Comparison of ENCODE assay signal across 19 mouse cellular contexts in genomic region chr11:99211964-99212363, GRCm38 (mm10). TPM values are rescaled to one million over a fixed set of nuclear protein-coding genes. Genes with fewer than 3 reads are reported as not detected.
"Had no signal": no experiment of that assay in that cellular context is flagged by ENCODE, and none has a peak within 500 bp of the region (broad histone marks: within the 10 kb centered on the region; RNA-seq: fewer than 3 reads in every experiment).

No protein-coding gene starts in this region.

- DNase-seq: lung, adult 2 months; lung, postnatal 14 days; lung, postnatal 36 days; midbrain, embryonic 14.5 days; right cerebral cortex, postnatal 14 days; thymus, adult 2 months; thymus, postnatal 25 days; thymus, postnatal 4 days had no signal

- ATAC-seq: lung, postnatal 0 days had no signal

- H3K9me3 ChIP-seq: lung, embryonic 15.5 days; megakaryocyte, embryonic 14.5 days; midbrain, embryonic 12.5 days; neural tube, embryonic 12.5 days; stomach, embryonic 15.5 days had no signal

- H3K9ac ChIP-seq: lung, embryonic 15.5 days; midbrain, embryonic 12.5 days; neural tube, embryonic 12.5 days; stomach, embryonic 15.5 days had no signal

- H3K4me2 ChIP-seq: lung, embryonic 15.5 days; midbrain, embryonic 12.5 days; neural tube, embryonic 12.5 days; stomach, embryonic 15.5 days had no signal

- H3K27ac ChIP-seq: lung, embryonic 15.5 days; macrophage; midbrain, embryonic 12.5 days; neural tube, embryonic 12.5 days; stomach, embryonic 15.5 days; stomach, postnatal 0 days had no signal

- H3K4me3 ChIP-seq: lung, embryonic 15.5 days; megakaryocyte, embryonic 14.5 days; midbrain, embryonic 12.5 days; neural tube, embryonic 12.5 days; stomach, embryonic 15.5 days had no signal

- H3K27me3 ChIP-seq: lung, embryonic 15.5 days; megakaryocyte, embryonic 14.5 days; midbrain, embryonic 12.5 days; neural tube, embryonic 12.5 days; stomach, embryonic 15.5 days had no signal

- H3K4me1 ChIP-seq: lung, embryonic 15.5 days; megakaryocyte, embryonic 14.5 days; midbrain, embryonic 12.5 days; neural tube, embryonic 12.5 days; stomach, embryonic 15.5 days had no signal

RNA-seq across cellular contexts. Expression of gene Krt222, which starts 31.9 kb away (rescaled TPM):
- total RNA-seq: megakaryocyte progenitor cell, adult 5-6 weeks had no signal
- polyA plus RNA-seq: macrophage had no signal

RNA-seq across cellular contexts. Expression of gene Ccr7, which starts 57.1 kb away (rescaled TPM):
- total RNA-seq: midbrain, postnatal 0 days had no signal
- polyA plus RNA-seq: midbrain, postnatal 0 days; neural tube, embryonic 14.5 days had no signal
